Mouse (Mus musculus): ENCODE data around the gene Olfr629.
"Not testable (repeated sequence)": the region's sequence is repeated elsewhere in the genome, so short reads cannot be mapped to it uniquely, and the experiment has no call there.

DNA sequence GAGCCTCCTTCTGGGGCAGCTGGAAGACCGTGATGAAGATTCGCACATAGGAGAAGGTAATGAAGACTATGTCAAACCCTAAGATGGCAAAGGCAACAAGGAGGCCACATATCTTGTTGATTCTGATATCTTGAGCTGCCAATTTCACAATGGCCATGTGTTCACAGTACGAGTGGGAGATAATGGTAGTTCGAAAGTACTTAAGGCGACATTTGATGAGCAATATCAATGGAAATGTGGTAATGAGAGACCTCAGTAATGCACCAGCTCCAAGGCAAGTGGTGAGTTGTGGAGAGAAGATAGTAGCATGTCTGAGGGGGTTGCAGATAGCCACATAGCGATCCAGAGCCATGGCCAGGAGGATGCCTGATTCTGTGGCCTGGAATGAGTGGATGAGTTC, 22.9 kb upstream of the Olfr629 start:
- not testable (repeated sequence) for TF ChIP-seq CTCF (IDR thresholded peaks at IDR 0.05; ENCODE audit: extremely low read depth, insufficient read length, insufficient replicate concordance, low read depth, low read length); POLR2A (IDR thresholded peaks at IDR 0.05; ENCODE audit: low read depth, low read length)

All from small intestine, adult 2 months (tissue).